Mouse (Mus musculus) cerebellum, adult 2 months (tissue): ENCODE measurements around the gene Fbrsl1. TPM values are rescaled to one million over a fixed set of nuclear protein-coding genes. Genes with fewer than 3 reads are reported as not detected.
"Not testable (repeated sequence)": the region's sequence is repeated elsewhere in the genome, so short reads cannot be mapped to it uniquely, and the experiment has no call there.

Source experiments
- DNase-seq, 2 experiments: peaks; one replicate each; pipeline ENCODE4 v3.0.0; 2021
- H3K27ac ChIP-seq: fragments of 200-500 bp; 2 replicates; pipeline ENCODE4 v1.5.1; 2012; ENCODE audit warnings: low read length, control low read depth, inconsistent platforms; ENCODE audit not compliant: insufficient read depth
- H3K27me3 ChIP-seq: fragments of 200-500 bp; 2 replicates; pipeline ENCODE4 v1.6.1; 2012; ENCODE audit warnings: inconsistent platforms, mild to moderate bottlenecking, low read length, moderate library complexity; ENCODE audit not compliant: control insufficient read depth, insufficient read depth
- H3K4me1 ChIP-seq: fragments of 200-500 bp; 2 replicates; pipeline ENCODE4 v1.6.1; 2011; ENCODE audit warnings: low read length; ENCODE audit not compliant: control insufficient read depth, insufficient read depth
- H3K4me3 ChIP-seq: fragments of 200-500 bp; replicated peaks from 2 replicates; pipeline ENCODE3; 2011; ENCODE audit warnings: mild to moderate bottlenecking, low read depth, low read length, control low read depth; ENCODE audit not compliant: insufficient read depth
- CTCF ChIP-seq: fragments of 200-500 bp; IDR thresholded peaks from 2 replicates; pipeline ENCODE4 v1.5.1; 2011; ENCODE audit warnings: low read depth, mild to moderate bottlenecking, control low read depth, low read length, moderate library complexity, borderline replicate concordance; ENCODE audit not compliant: insufficient read depth
- POLR2A ChIP-seq: fragments of 200-500 bp; IDR thresholded peaks from 2 replicates; pipeline ENCODE4 v1.6.1; 2011; ENCODE audit warnings: low read length, control low read depth, borderline replicate concordance; ENCODE audit not compliant: insufficient read depth
- WGBS: fragments of 180-500 bp; shearing (Covaris S2); methylation state at CpG from one replicate; pipeline ENCODE4 v1.1.7; 2018; 5-methylcytosine and 5-hydroxymethylcytosine counted together
- polyA plus RNA-seq: library from polyadenylated mRNA; depleted of rRNA; stranded (reverse); fragments of >200 nt; gene quantifications from 2 replicates; pipeline ENCODE4 v1.2.3, GENCODE M21; 2012

Fbrsl1 gene
- polyA plus RNA-seq, 1 experiment = 65.4 TPM

DNA sequence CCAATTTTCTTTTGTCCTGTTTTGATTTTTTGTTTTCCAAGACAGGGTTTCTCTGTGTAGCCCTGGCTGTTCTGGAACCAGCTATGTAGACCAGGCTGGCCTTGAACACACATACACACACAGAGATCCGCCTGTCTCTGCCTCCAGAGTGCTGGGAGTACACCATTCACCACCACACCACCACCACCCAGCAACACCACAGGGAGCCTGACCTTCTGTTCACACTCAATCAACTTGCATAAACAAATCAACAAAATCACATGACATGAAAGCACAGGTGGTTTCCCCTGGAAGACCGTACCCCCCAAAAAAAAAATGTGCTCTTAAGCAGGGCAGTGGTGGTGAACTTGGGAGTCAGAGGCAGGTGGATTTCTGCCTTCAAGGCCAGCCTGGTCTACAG, 3.8 kb downstream of the Fbrsl1 start:
- Histone ChIP-seq H3K27me3 (no peaks in the 10 kb centered on the region), H3K27ac (no peak overlapping the region), H3K4me3 (no peak overlapping the region), H3K4me1 (peaks cover 39% of the 10 kb centered on the region)
- DNase-seq = peak in 1 of 2 experiments; percentile 9
- WGBS = 55% methylated on average over 2 of the region's 2 CpGs
- TF ChIP-seq CTCF (no peak), POLR2A (no peak)

DNA sequence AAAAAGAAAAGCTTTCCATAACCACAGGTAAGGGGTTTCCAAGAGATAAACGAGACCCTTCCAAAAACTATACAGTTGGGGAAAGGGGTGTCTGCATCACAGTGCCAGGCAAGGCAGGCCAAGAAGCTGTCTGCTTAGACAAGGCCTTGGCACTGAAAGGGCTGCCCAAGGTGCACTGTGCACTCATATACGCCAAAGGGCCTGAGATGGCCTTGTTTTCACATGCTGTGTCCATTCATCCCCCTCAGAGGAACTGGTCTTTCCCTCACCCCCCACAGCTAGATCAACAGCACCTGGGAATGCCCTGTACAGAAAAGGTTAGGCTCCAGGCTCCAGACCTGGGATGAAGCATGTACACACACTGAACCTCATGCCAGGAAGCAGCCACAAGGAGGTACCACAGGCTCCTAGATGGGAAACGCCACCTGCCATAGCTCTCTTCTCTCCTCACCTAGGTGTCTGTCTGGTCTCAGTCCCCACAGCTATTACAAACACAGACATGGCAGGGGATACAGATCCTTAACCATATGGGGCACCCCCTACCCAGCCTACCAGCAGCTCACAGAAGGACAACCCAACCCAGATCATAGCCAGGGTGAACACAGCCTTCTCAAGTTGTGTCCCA, 5.2 kb downstream of the Fbrsl1 start:
- Histone ChIP-seq H3K27me3 (no peaks in the 10 kb centered on the region), H3K4me1 (peaks cover 52% of the 10 kb centered on the region), H3K27ac (no peak overlapping the region), H3K4me3 (no peak overlapping the region)
- peak in 1 of 2 experiments; percentile 36 for DNase-seq
- 9% methylated on average over 3 of the region's 3 CpGs for WGBS
- TF ChIP-seq POLR2A (no peak), CTCF (0 out of 2 replicates have a peak, but pooled peaks have one; percentile 22)

DNA sequence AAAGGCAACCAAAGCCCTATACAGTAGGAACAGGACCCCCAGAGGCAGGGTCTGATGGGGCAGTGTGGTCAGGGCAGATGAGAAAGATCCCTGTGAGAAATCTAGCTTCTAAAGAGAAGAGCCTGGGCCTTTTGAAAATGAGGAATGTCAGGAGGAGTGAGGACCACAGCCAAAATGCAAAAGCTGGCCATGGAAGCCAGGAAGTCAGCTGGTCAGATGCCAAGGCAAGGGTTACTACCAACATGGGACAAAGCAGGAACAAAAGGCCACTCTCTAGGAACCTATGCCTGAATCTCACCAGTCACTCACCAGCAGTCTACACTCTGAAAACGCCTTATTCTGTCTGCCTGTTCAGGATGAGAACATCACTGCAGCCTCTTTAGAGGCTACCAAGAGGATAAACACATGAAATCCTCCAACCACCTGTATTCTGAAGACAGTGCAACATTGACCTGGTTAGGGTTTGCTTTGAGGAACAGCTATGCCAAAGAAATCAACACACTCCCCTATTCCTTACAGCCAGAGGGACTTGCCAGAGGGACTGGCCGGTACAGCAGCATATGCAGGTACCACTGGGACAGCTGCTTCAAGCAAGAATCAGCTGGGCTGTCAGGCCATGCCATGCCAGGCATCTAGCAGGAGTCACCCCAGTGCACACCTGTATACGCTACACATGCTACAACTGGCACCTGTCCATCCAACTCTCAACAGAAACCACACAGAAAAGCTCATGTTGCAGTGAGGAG, 8.6 kb downstream of the Fbrsl1 start:
- H3K4me3 ChIP-seq = no peak overlapping the region
- peaks cover 53% of the 10 kb centered on the region for H3K4me1 ChIP-seq
- 23% methylated on average over 3 of the region's 3 CpGs for WGBS
- no peaks in the 10 kb centered on the region for H3K27me3 ChIP-seq
- no peak overlapping the region for H3K27ac ChIP-seq
- TF ChIP-seq CTCF = no peak
- TF ChIP-seq POLR2A = no peak
- DNase-seq = peak; percentile 73 to 84

DNA sequence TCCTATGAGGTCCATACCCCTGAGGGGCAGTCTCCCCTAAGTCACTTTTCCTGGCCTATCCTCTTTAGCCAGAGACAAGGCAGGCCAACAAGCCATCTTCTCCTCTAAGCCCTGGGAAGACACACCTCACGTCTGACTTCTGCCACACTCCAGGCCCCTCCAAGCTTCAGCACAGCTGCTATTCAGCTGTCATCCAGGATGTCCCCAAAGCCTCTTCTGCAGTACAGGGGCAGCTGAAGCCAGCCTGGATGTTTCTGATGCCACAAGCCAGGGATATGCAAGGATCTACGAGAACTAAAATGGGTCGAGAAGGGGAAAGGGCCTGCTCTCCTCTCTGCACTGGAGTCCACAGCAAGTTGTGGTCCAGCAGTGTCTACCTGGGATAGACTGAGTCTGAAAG, 9.7 kb downstream of the Fbrsl1 start:
- Histone ChIP-seq H3K4me1 (peaks cover 48% of the 10 kb centered on the region), H3K27ac (no peak overlapping the region), H3K27me3 (no peaks in the 10 kb centered on the region), H3K4me3 (no peak overlapping the region)
- no peak for DNase-seq
- TF ChIP-seq POLR2A (no peak), CTCF (no peak)
- 53% methylated on average over 3 of the region's 3 CpGs for WGBS

DNA sequence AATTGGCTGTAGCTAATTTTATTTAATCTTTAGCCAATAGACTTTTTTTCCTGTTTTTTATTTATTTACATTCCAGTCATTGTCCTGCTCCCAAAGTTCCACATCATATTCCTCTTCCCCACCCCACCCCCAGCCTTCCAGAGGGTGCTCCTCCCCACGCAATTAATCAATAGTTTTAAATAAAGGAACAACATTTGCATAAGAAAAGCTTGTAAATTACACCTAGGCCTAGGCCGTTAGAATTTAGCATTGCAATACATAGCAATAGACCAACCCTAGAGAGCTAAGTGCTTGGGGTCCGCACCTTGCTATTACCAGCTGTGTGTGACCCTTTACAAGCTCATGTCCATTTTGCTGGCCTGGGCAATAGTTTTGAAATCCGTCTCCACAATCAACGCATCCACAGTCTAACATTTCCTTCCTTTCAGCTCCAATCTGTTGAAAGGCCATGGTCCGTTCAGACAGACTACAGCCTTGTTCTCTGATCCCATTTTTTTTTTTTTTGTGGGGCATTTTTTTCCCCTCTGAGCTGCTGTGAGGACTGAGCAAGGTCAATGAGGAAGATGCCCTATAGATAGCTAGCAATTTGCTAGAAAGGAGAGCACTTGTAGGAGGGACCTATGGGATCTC, 10.6 kb downstream of the Fbrsl1 start:
- peaks cover 40% of the 10 kb centered on the region for H3K4me1 ChIP-seq
- DNase-seq = no peak
- no peak overlapping the region for H3K4me3 ChIP-seq
- H3K27me3 ChIP-seq = no peaks in the 10 kb centered on the region
- H3K27ac ChIP-seq = no peak overlapping the region
- 70% methylated on average over 6 of the region's 6 CpGs for WGBS
- TF ChIP-seq CTCF (no peak), POLR2A (no peak)

DNA sequence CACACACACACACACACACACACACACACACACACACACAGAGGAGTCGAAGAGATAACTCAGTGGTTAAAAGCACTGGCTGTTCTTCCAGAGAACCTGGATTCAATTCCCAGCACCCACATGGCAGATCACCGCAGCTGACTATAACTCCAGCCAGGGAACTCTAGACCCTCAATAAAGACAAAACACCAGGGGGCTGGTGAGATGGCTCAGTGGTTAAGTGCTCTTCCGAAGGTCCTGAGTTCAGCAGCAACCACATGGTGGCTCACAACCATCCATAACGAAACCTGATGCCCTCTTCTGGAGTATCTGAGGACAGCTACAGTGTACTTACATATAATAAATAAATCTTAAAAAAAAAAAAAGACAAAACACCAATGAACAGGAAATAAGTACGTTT, 12.1 kb downstream of the Fbrsl1 start:
- 61% methylated on average over 5 of the region's 5 CpGs for WGBS
- H3K4me3 ChIP-seq, H3K27ac ChIP-seq, H3K27me3 ChIP-seq, DNase-seq: not testable (repeated sequence)
- peaks cover 32% of the 10 kb centered on the region for H3K4me1 ChIP-seq

DNA sequence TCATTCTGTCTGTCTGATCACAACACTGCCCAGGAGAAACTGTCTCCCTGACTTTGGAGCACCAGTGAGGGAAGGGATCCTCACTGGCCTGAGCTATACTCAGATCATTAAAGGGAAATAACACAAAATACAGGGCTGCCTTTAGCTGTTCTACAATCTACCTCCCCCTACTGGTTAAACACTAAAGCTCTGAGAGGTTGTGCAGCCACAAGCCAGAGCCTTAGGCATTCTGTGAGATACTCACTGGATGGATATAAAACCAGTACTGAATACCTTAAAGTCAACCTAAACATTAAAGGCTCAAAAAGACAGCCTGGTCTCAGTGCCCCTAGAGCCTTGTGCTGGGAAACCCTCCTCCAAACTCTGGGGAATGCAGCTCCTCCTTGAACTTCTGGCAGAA, 13.5 kb downstream of the Fbrsl1 start:
- no peak overlapping the region for H3K4me3 ChIP-seq
- H3K27me3 ChIP-seq = no peaks in the 10 kb centered on the region
- TF ChIP-seq POLR2A = no peak
- TF ChIP-seq CTCF = peak; percentile 50
- no peak overlapping the region for H3K27ac ChIP-seq
- peaks cover 20% of the 10 kb centered on the region for H3K4me1 ChIP-seq
- no peak for DNase-seq

DNA sequence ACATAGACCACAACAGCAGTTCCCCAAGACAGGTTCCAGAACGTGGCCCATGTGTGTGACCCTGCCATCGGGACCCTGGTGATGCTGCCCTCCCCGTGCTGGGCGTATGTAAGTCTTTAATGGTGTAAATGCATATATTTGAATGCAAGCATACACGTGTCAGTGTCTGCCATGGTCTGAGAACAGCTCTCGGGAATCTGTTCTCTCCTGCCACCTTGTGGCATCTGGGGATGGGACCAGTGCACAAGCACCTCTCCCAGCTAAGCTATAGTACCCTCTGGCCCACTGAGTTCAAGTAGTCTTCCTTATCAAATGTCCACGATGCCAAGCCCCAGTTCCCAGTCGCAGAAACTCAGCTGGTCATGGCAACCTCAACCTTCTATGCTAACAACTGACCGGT, 19.3 kb downstream of the Fbrsl1 start:
- TF ChIP-seq POLR2A (no peak), CTCF (peak; percentile 96)
- Histone ChIP-seq H3K27ac (no peak overlapping the region), H3K4me1 (peaks cover 5% of the 10 kb centered on the region), H3K4me3 (no peak overlapping the region), H3K27me3 (no peaks in the 10 kb centered on the region)
- DNase-seq = peak; percentile 75 to 81
- WGBS = 32% methylated on average over 9 of the region's 9 CpGs
